Mouse (Mus musculus): ENCODE results near the gene Abcb6. TPM values are rescaled to one million over a fixed set of nuclear protein-coding genes. Genes with fewer than 3 reads are reported as not detected.

Gene Abcb6
- total RNA-seq, 2 experiments from 2014 or later = 26.9 to 31.4 TPM

DNA sequence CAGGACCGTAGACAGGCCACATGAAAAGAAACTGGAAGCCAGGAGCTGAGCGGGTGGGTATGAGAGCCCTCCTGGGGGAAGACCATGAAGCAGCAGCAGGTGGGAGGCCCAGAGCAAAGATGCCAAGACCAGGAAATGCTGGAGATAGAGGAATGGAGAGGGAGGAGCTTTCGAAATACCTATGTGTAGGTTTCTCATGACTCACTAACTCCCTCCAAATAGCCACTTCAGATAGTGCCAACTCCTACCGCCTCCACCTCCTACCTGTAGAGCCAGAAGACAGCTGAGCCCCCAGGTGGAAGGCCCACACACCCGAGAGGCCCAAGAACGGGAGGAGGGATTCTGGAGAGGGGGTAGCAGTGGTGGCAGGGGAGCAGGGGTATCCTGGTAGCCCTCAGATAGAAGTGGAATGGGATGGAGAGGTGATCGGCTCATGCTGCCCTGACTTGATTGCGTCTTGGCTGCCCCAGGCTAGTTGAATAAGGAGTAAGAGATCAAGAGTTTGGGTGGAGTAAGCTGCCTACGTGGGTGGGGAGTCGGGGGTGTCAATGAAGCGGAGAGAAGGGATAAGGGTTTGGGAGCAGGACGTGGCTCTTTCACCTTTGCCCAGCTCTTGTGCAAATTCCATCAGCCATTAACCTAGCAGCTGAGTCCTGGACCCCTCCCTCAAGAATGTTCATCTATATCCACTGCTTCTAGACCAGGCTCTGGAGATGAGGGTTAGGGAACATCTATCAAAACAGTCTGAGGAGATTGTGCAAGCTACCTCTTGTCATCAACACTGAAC is 46.6 kb downstream of the Abcb6 start, which contains the start of gene Slc23a3:
TSS of gene Slc23a3 (minus strand) at position 470 of the 787 bp plus-strand sequence.
- no peak for TF ChIP-seq CTCF (conservative IDR thresholded peaks at IDR 0.05)
- Histone ChIP-seq H3K4me3 (no peak within 1 kb of the TSS), H3K27ac (no peak within 1 kb of the TSS)
- no peak for DNase-seq (ENCODE audit: low spot score in 2 of 2)

GRCm38 (mm10) chr1:75128641-75129040 is 51.6 kb downstream of the Abcb6 start:
- Histone ChIP-seq H3K4me3 (no peak overlapping the region), H3K27ac (no peak overlapping the region)
- peak in 1 of 2 experiments; percentile 37 for DNase-seq (ENCODE audit: low spot score in 2 of 2)
- TF ChIP-seq CTCF (conservative IDR thresholded peaks at IDR 0.05) = no peak

GRCm38 (mm10) chr1:75125418-75125817 is 54.8 kb downstream of the Abcb6 start:
- H3K4me3 ChIP-seq = peak overlapping the region; percentile 58
- no peak for DNase-seq (ENCODE audit: low spot score in 2 of 2)
- H3K27ac ChIP-seq = peak overlapping the region; percentile 95
- TF ChIP-seq CTCF (conservative IDR thresholded peaks at IDR 0.05) = no peak

DNA sequence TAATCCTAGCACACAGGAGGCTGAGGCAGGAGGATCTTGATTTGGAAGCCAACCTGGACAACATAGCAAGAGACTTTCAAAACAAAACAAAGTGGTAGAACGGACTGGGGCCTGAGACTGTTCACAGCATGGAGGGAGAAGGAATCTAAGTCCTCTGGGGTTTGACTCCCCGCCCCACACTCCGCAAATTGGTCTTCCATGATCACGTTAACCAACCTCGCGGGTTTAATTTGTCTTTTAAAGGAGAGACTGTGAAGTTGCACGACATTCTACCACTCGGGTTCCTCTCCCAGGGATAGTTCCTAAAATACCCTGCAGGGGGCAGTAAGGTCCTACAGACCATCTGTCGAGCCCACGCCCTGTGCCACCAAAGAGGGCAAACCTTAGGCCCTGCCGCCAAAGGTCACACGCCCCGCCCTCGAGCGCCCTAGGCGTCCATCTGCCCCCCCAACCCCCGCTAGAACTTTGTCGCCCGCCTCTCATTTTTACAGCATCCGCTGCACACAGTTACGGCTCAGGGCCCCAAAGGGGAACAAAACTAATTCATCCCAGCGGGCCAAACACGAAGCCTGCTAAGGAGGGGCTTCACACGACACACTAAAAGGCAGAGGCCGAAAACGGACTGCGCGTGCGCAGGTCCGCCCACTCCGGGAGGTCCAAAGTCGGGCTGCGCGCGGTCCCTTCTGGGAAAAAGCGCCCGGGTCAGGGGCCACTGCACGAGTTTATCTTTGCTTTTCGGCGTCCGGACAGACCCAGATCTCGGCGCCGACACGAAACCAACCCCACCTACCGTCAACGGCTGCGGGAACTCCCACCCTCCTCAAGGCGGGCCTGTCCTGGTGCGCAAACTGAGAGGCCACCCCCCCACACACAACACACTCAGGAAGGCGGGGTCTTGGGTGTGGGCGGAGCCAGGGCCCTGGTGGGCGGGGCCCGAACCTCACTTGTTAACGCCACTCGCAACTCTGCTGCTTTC is 55.6 kb downstream of the Abcb6 start, which contains the start of gene Nhej1:
TSS of gene Nhej1 (minus strand) at position 855 of the 976 bp plus-strand sequence.
- H3K4me3 ChIP-seq = peak within 1 kb of the TSS; percentile 58
- peak within 1 kb of the TSS; percentile 95 for H3K27ac ChIP-seq
- peak; percentile 93 for TF ChIP-seq CTCF (conservative IDR thresholded peaks at IDR 0.05)
- peak; percentile 87 to 90 for DNase-seq (ENCODE audit: low spot score in 2 of 2)

- Histone ChIP-seq H3K4me3 (no peak overlapping the region), H3K27ac (no peak overlapping the region)
- DNase-seq (ENCODE audit: low spot score in 2 of 2) = no peak
- TF ChIP-seq CTCF (conservative IDR thresholded peaks at IDR 0.05) = peak; percentile 49; the same call in 1 of the 2 replicates
These were observed 58.0 kb downstream of the Abcb6 start for GRCm38 (mm10) chr1:75122211-75122610.

Small RNA genes lying within 50 kb of the gene (microRNA-seq; reads per million reads assigned to microRNA genes)
- 0 reads per million in 2 experiments for gene Gm27943

Other genes with a start within 250 kb of the Abcb6 start
- 1 to 10 TPM; 2.4 to 2.7 TPM for gene Cfap65, start 244.8 kb downstream of the Abcb6 start, total RNA-seq (2021)
- gene Ihh, start 228.7 kb downstream of the Abcb6 start, total RNA-seq (2021) = under 1 TPM; 0.23 to 0.27 TPM
- gene Nhej1, start 55.2 kb downstream of the Abcb6 start, total RNA-seq (2021) = 1 to 10 TPM; 1.9 to 2.0 TPM
- gene Slc23a3, start 46.5 kb downstream of the Abcb6 start, total RNA-seq (2021) = under 1 TPM in 1 of 2 experiments, not detected in 1; 0.23 TPM
- 10 to 100 TPM; 31.2 to 32.0 TPM for gene Cnppd1, start 37.7 kb downstream of the Abcb6 start, total RNA-seq (2021)
- gene Retreg2, start 37.6 kb downstream of the Abcb6 start, total RNA-seq (2021) = 100 to 1,000 TPM; 178 to 179 TPM
- 10 to 100 TPM; 31.9 to 41.8 TPM for gene Zfand2b, start 11.7 kb downstream of the Abcb6 start, total RNA-seq (2021)
- 10 to 100 TPM; 28.4 to 30.4 TPM for gene Ankzf1, start 11.8 kb upstream of the Abcb6 start, total RNA-seq (2021)
- 100 to 1,000 TPM; 106 to 113 TPM for gene Atg9a, start 11.8 kb upstream of the Abcb6 start, total RNA-seq (2021)
- 10 to 100 TPM; 16.9 to 17.7 TPM for gene Glb1l, start 30.4 kb upstream of the Abcb6 start, total RNA-seq (2021)
- gene Stk16, start 30.4 kb upstream of the Abcb6 start, total RNA-seq (2021) = 10 to 100 TPM; 88.6 to 93.7 TPM
- 100 to 1,000 TPM; 533 to 543 TPM for gene Tuba4a, start 39.5 kb upstream of the Abcb6 start, total RNA-seq (2021)
- not detected for gene A630095N17Rik, start 51.7 kb upstream of the Abcb6 start, total RNA-seq (2021)
- 10 to 100 TPM; 69.6 to 82.8 TPM for gene Dnajb2, start 56.0 kb upstream of the Abcb6 start, total RNA-seq (2021)
- 100 to 1,000 TPM; 395 to 416 TPM for gene Ptprn, start 84.1 kb upstream of the Abcb6 start, total RNA-seq (2021)
- gene Resp18, start 98.0 kb upstream of the Abcb6 start, total RNA-seq (2021) = 100 to 1,000 TPM in 1 of 2 experiments, 10 to 100 TPM in 1; 82.5 to 106 TPM
- gene Dnpep, start 137.6 kb upstream of the Abcb6 start, total RNA-seq (2021) = 10 to 100 TPM; 49.1 to 50.0 TPM
- under 1 TPM; 0.88 to 1.00 TPM for gene Des, start 179.9 kb upstream of the Abcb6 start, total RNA-seq (2021)
- gene Speg, start 194.9 kb upstream of the Abcb6 start, total RNA-seq (2021) = 100 to 1,000 TPM; 168 to 179 TPM

Data from layer of hippocampus, adult 2 months (tissue).